Mouse (Mus musculus) adrenal gland (tissue): ENCODE results near the gene Olfr1252.

Source experiments
- intact Hi-C: fragments of 180-260 bp; cut with DNase I; formaldehyde crosslinking; loops from one replicate; pipeline ENCODE4 v1.15.1; 2025
- long read RNA-seq, 2 experiments: library from polyadenylated mRNA; unstranded; transcript quantifications; one replicate each; pipeline ENCODE4 v2.0.0; 2020; ENCODE audit warnings: borderline replicate concordance in 1 of 2; ENCODE audit not compliant: insufficient replicate concordance in 1 of 2

Gene Olfr1252
- long read RNA-seq, experiment 1, result 0 reads
- long read RNA-seq, experiment 2, result 0 reads

- intact Hi-C loops, result no loop called here
Measured at GRCm38 (mm10) chr2:89724912-89725311, at the start of gene Olfr1252. Olfr1252 (minus strand) TSS chr2:89725012.

DNA sequence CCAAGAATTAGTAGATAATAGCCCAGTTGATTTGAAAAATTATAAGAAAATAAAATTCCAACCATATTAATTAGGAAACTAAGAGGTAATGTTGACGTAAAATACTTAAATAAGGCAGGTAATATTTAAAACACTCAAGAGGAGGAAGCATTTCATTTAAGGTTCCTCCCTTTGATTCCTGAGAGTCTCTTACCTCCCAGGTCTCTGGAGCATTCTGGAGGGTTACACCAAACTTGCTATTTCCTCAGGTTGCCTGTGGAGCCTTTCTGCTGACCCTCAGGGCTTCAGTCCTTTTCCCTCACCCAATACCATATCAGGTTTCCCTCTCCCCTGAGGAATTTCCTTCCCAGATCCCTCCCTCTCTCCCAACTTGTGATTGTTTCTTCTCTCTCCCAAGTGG lies 32.2 kb upstream of the Olfr1252 start, which contains the start of gene Olfr1253:
Gene Olfr1253, minus strand, starts transcription at position 101 of the 400 bp plus-strand sequence.
- intact Hi-C loops, result no loop called here

GRCm38 (mm10) chr2:89691980-89692379 lies 32.8 kb downstream of the Olfr1252 start:
- intact Hi-C loops, result no loop called here

DNA sequence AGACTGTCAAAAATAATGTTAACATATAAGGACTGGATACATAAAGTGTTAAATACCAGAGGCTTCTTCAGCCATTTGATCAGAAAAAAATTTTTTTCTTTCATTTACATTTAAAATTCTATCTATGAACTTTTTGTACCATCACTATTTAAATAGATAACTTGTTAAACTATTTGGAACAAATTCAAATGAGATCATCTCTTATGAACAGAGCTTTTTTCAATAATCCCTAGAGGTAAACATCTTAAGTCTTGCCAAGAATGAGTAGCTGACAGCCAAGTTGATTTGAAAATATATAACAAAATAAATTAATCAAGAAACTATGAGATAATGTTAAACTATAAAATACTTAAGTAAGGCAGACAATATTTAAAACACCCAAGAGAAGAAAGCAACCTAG lies 53.0 kb downstream of the Olfr1252 start, which contains the start of gene Olfr1251:
Gene Olfr1251, minus strand, starts transcription at position 101 of the 400 bp plus-strand sequence.
- intact Hi-C loops, result no loop called here
